Mouse (Mus musculus) erythroblast, embryonic 14.5 days (primary cell): Measurements from ENCODE around the gene Nme1. TPM values are rescaled to one million over a fixed set of nuclear protein-coding genes. Genes with fewer than 3 reads are reported as not detected.
A peak's percentile ranks its signal among the peaks of the same experiment; 100 is the strongest.
"Not testable (repeated sequence)": the region's sequence is repeated elsewhere in the genome, so short reads cannot be mapped to it uniquely, and the experiment has no call there.

Experiments
- H3K27me3 ChIP-seq: 2 replicates; pipeline ENCODE4 v1.6.1; 2012; ENCODE audit warnings: inconsistent platforms; ENCODE audit not compliant: control insufficient read depth
- H3K36me3 ChIP-seq: 2 replicates; pipeline ENCODE4 v1.6.1; 2012; ENCODE audit warnings: mild to moderate bottlenecking, inconsistent platforms; ENCODE audit not compliant: control insufficient read depth
- H3K4me1 ChIP-seq: 2 replicates; pipeline ENCODE4 v1.6.1; 2012; ENCODE audit warnings: inconsistent platforms; ENCODE audit not compliant: control insufficient read depth
- H3K4me3 ChIP-seq: replicated peaks from 2 replicates; pipeline ENCODE3; 2012; ENCODE audit warnings: moderate library complexity, mild to moderate bottlenecking, inconsistent platforms
- H3K9me3 ChIP-seq: 2 replicates; pipeline ENCODE4 v1.6.1; 2012; ENCODE audit warnings: low read length, inconsistent platforms, mixed read lengths; ENCODE audit not compliant: control insufficient read depth
- GATA1 ChIP-seq: IDR thresholded peaks from 2 replicates; pipeline ENCODE4 v1.6.1; 2012; ENCODE audit warnings: low read length, inconsistent platforms, mixed read lengths
- TAL1 ChIP-seq: IDR thresholded peaks from 3 replicates; pipeline ENCODE4 v1.6.1; 2012; ENCODE audit warnings: low read length, inconsistent platforms, mixed read lengths
- polyA plus RNA-seq: library from polyadenylated mRNA; stranded (reverse); fragments of >175 nt; gene quantifications from 2 replicates; pipeline ENCODE4 v1.2.3, GENCODE M21; 2012

The Nme1 gene
- polyA plus RNA-seq, 1 experiment: 13.0 TPM

GRCm38 (mm10) chr11:93955256-93956150, 12.8 kb downstream of the Nme1 start:
- TF ChIP-seq TAL1 (no peak), GATA1 (no peak)
- H3K4me1 ChIP-seq: peaks cover 28% of the 10 kb centered on the region
- H3K36me3 ChIP-seq: peaks cover 31% of the 10 kb centered on the region

GRCm38 (mm10) chr11:93954738-93955255, 13.5 kb downstream of the Nme1 start:
- Histone ChIP-seq H3K4me3 (peak overlapping the region; percentile 69), H3K36me3 (peaks cover 26% of the 10 kb centered on the region), H3K27me3 (peaks cover 7% of the 10 kb centered on the region), H3K9me3 (no peaks in the 10 kb centered on the region), H3K4me1 (peaks cover 28% of the 10 kb centered on the region)
- no peak for TF ChIP-seq GATA1
- TF ChIP-seq TAL1: no peak

More at GRCm38 (mm10) chr11:93955256-93956150, 12.8 kb downstream of the Nme1 start:
- H3K27me3 ChIP-seq: peaks cover 7% of the 10 kb centered on the region
- H3K9me3 ChIP-seq: no peaks in the 10 kb centered on the region
- peak overlapping the region; percentile 69 for H3K4me3 ChIP-seq

- TF ChIP-seq TAL1: no peak
- no peak for TF ChIP-seq GATA1
- peaks cover 7% of the 10 kb centered on the region for H3K27me3 ChIP-seq
- no peak overlapping the region for H3K4me3 ChIP-seq
- no peaks in the 10 kb centered on the region for H3K9me3 ChIP-seq
- peaks cover 13% of the 10 kb centered on the region for H3K36me3 ChIP-seq
- peaks cover 26% of the 10 kb centered on the region for H3K4me1 ChIP-seq
Measured at GRCm38 (mm10) chr11:93952376-93952775, 15.9 kb downstream of the Nme1 start.

DNA sequence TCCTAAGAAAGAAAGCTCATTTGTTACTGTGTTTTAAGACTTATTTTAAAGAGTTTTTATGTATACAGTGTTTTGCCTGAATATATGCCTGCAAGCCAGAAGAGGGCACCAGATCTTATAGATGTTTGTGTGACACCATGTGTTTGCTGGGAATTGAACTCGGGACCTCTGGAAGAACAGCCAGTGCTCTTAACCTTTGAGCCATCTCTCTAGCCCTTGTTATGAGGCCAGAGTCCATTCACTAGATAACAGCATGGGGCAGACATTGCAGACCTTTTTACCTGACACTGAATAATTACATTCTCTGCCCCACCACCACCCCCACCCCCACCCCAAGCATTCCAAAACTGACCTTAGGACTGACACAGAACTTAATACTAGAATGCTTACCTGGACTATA, 18.3 kb downstream of the Nme1 start:
- Histone ChIP-seq H3K4me1 (peaks cover 4% of the 10 kb centered on the region), H3K9me3 (no peaks in the 10 kb centered on the region), H3K27me3 (peaks cover 4% of the 10 kb centered on the region), H3K36me3 (peaks cover 13% of the 10 kb centered on the region), H3K4me3 (no peak overlapping the region)
- TF ChIP-seq TAL1 (no peak), GATA1 (no peak)

DNA sequence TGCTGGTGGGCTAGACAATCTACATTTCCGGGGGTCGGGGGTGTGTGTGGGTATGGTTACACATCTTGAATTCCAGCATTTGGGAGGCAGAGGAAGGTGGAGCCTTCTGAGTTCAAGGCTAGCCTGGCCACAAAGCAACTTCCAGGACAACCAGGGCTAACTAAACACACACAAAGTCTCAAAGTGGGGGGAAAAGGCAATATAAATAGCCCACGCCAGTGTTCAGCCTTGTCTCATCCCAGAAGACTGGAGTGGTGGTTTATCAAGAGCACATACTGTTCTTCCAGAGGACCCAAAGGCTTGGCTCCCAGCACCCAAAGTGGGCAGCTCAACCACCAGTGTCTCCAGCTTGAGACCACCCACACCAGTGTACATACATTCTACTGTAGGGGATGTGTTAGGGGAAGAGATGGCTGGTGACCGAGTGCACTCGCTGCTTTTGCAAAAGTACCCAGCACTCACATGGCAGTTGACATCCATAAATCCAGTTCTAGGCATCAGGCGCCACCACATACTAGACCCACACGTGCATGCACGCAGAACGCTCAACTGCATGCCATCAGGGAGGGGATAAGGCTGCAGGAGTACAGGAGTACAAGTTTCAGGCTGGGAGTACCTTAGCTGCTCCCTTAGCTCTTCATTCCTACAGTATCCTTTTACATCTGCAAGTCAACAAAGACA, 19.3 kb downstream of the Nme1 start:
- Histone ChIP-seq H3K4me3 (no peak overlapping the region), H3K36me3 (peaks cover 13% of the 10 kb centered on the region), H3K4me1 (no peaks in the 10 kb centered on the region), H3K9me3 (no peaks in the 10 kb centered on the region), H3K27me3 (no peaks in the 10 kb centered on the region)
- TF ChIP-seq GATA1: no peak
- TF ChIP-seq TAL1: no peak

DNA sequence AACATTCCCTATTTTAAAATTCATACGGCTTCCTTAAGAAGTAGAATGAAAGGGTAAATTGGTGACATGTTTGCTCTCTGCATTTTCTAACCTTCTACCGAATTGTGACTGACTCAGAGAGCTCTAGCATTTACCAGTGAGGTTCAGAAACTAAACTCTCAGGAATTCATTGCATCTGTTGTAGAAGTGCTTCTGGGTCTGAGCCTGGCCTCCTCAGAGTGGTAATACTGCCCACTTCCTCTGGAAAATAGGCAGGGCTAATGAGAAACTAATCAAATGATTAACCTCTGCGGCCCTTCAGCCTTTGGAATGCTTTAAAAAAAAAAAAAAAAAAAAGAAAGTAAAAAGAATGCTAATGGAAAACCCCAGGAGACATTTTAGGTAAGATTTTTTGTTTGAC, 23.3 kb downstream of the Nme1 start:
- no peaks in the 10 kb centered on the region for H3K27me3 ChIP-seq
- peaks cover 19% of the 10 kb centered on the region for H3K36me3 ChIP-seq

GRCm38 (mm10) chr11:93940906-93941305, 27.4 kb downstream of the Nme1 start:
- TF ChIP-seq TAL1 (no peak), GATA1 (no peak)
- no peak overlapping the region for H3K4me3 ChIP-seq
- no peaks in the 10 kb centered on the region for H3K4me1 ChIP-seq
- H3K27me3 ChIP-seq: no peaks in the 10 kb centered on the region
- H3K9me3 ChIP-seq: no peaks in the 10 kb centered on the region
- peaks cover 29% of the 10 kb centered on the region for H3K36me3 ChIP-seq

More for the DNA sequence above, 23.3 kb downstream of the Nme1 start:
- no peaks in the 10 kb centered on the region for H3K4me1 ChIP-seq
- H3K4me3 ChIP-seq: no peak overlapping the region
- H3K9me3 ChIP-seq: no peaks in the 10 kb centered on the region
- TF ChIP-seq TAL1: no peak
- no peak for TF ChIP-seq GATA1

- TF ChIP-seq GATA1 (no peak), TAL1 (no peak)
Measured at GRCm38 (mm10) chr11:93929106-93929505, 39.2 kb downstream of the Nme1 start.

GRCm38 (mm10) chr11:93915019-93915418, 53.3 kb downstream of the Nme1 start:
- not testable (repeated sequence) for H3K27me3 ChIP-seq, H3K4me1 ChIP-seq, H3K4me3 ChIP-seq, H3K9me3 ChIP-seq
- H3K36me3 ChIP-seq: peaks cover 67% of the 10 kb centered on the region

More at GRCm38 (mm10) chr11:93929106-93929505, 39.2 kb downstream of the Nme1 start:
- Histone ChIP-seq H3K36me3 (peaks cover 63% of the 10 kb centered on the region), H3K9me3 (no peaks in the 10 kb centered on the region), H3K4me1 (no peaks in the 10 kb centered on the region), H3K4me3 (no peak overlapping the region), H3K27me3 (no peaks in the 10 kb centered on the region)
